Mouse (Mus musculus): ENCODE measurements around the gene Sdf2.

DNA sequence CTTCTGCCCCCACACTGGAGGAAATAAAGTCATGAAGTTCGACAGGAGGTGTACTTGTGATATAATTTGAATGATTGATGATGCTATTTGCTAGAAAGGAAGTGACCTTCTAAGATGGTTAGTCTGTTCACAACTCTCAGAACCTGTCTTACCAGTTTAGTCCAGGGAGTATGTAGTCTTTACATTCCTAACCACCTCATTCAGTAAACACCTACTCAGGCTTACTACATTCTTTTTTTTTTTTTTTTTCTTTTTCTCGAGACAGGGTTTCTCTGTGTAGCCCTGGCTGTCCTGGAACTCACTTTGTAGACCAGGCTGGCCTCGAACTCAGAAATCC is 1.4 kb downstream of the Sdf2 start:
- TF ChIP-seq POLR2A (IDR thresholded peaks at IDR 0.05; ENCODE audit: borderline replicate concordance, insufficient read depth, low read length) (no peak), CTCF (IDR thresholded peaks at IDR 0.05; ENCODE audit: borderline replicate concordance, insufficient read depth, low read depth, low read length) (no peak)
